Mouse (Mus musculus) forebrain, postnatal 0 days (tissue): Measurements from ENCODE around the gene Atxn7l2. TPM values are rescaled to one million over a fixed set of nuclear protein-coding genes. Genes with fewer than 3 reads are reported as not detected.

ENCODE experiments used
- ATAC-seq: fragments of 200-750 bp; cut with Nextera tagmentation; 2 replicates; pipeline ENCODE4 v1.8.0; 2017; ENCODE audit warnings: mild to moderate bottlenecking, moderate library complexity
- DNase-seq: peaks from one replicate; pipeline ENCODE4 v3.0.0-alpha.2; 2015
- H3K27ac ChIP-seq: fragments of 300-500 bp; sonication (generic); 2 replicates; pipeline ENCODE4 v1.5.1; 2014; ENCODE audit warnings: low read depth, mild to moderate bottlenecking, antibody characterized with exemption, low read length, moderate library complexity, mixed read lengths
- H3K27me3 ChIP-seq: fragments of 300-500 bp; sonication (generic); 2 replicates; pipeline ENCODE4 v1.6.1; 2014; ENCODE audit warnings: mild to moderate bottlenecking, low read length, mixed read lengths; ENCODE audit not compliant: insufficient read depth
- H3K36me3 ChIP-seq: fragments of 300-500 bp; sonication (generic); 2 replicates; pipeline ENCODE4 v1.6.1; 2014; ENCODE audit warnings: mild to moderate bottlenecking, moderate library complexity; ENCODE audit not compliant: insufficient read depth
- H3K4me1 ChIP-seq: fragments of 300-500 bp; sonication (generic); 2 replicates; pipeline ENCODE4 v1.6.1; 2014; ENCODE audit warnings: antibody characterized with exemption; ENCODE audit not compliant: insufficient read depth
- H3K4me2 ChIP-seq: fragments of 300-500 bp; sonication (generic); 2 replicates; pipeline ENCODE4 v1.6.1; 2014; ENCODE audit warnings: low read depth, mild to moderate bottlenecking, moderate library complexity
- H3K4me3 ChIP-seq: fragments of 300-500 bp; sonication (generic); 2 replicates; pipeline ENCODE4 v1.5.1; 2014; ENCODE audit warnings: low read depth, low read length, mixed read lengths
- H3K9ac ChIP-seq: fragments of 300-500 bp; sonication (generic); 2 replicates; pipeline ENCODE4 v1.6.1; 2014; ENCODE audit warnings: mild to moderate bottlenecking
- H3K9me3 ChIP-seq: fragments of 300-500 bp; sonication (generic); 2 replicates; pipeline ENCODE4 v1.6.1; 2016; ENCODE audit warnings: low read length
- CTCF ChIP-seq: sonication (generic); IDR thresholded peaks from 2 replicates; pipeline ENCODE4 v1.5.1; 2016; ENCODE audit warnings: antibody characterized with exemption, control low read depth, low read depth
- WGBS: fragments of 180-500 bp; shearing (Covaris S2); extraction: QIAGEN DNeasy Blood & Tissue Kit; methylation state at CpG from one replicate; pipeline ENCODE4 v1.1.7; 2014; 5-methylcytosine and 5-hydroxymethylcytosine counted together
- polyA plus RNA-seq: library from polyadenylated mRNA; unstranded; fragments of >200 nt; fragmentation: Nextera tagmentation; extraction: Ambion mirVana; gene quantifications from 2 replicates; pipeline ENCODE4 v1.2.1, GENCODE M21; 2015
- total RNA-seq: library from RNA; depleted of rRNA; stranded (reverse); fragments of >200 nt; gene quantifications from 2 replicates; pipeline ENCODE4 v1.2.3, GENCODE M21; 2014

Atxn7l2 gene
- total and polyA plus RNA-seq, 2 experiments from 2014 or later: 20.7 to 22.0 TPM

- Histone ChIP-seq H3K36me3 (peaks cover 51% of the 10 kb centered on the region), H3K4me3 (no peak overlapping the region), H3K4me2 (no peak overlapping the region), H3K9me3 (no peaks in the 10 kb centered on the region), H3K27me3 (no peaks in the 10 kb centered on the region), H3K4me1 (peaks cover 18% of the 10 kb centered on the region), H3K27ac (no peak overlapping the region), H3K9ac (no peak overlapping the region)
- no peak for ATAC-seq
- WGBS: 87% methylated on average over 11 of the region's 11 CpGs
- no peak for DNase-seq
- no peak for TF ChIP-seq CTCF
Observed at GRCm38 (mm10) chr3:108204470-108204869, 6.3 kb downstream of the Atxn7l2 start.

- Histone ChIP-seq H3K27ac (no peak overlapping the region), H3K4me2 (no peak overlapping the region), H3K4me3 (no peak overlapping the region), H3K9ac (no peak overlapping the region), H3K36me3 (peaks cover 56% of the 10 kb centered on the region), H3K4me1 (peaks cover 12% of the 10 kb centered on the region), H3K27me3 (no peaks in the 10 kb centered on the region), H3K9me3 (no peaks in the 10 kb centered on the region)
- 82% methylated on average over 11 of the region's 11 CpGs for WGBS
- DNase-seq: peak; percentile 65
- ATAC-seq: no peak
- TF ChIP-seq CTCF: peak; percentile 84
Observed at GRCm38 (mm10) chr3:108203621-108204325, 7.0 kb downstream of the Atxn7l2 start.

- WGBS: 94% methylated on average over 13 of the region's 13 CpGs
Observed at GRCm38 (mm10) chr3:108203212-108203611, 7.5 kb downstream of the Atxn7l2 start.

GRCm38 (mm10) chr3:108202506-108202905, 8.2 kb downstream of the Atxn7l2 start:
- Histone ChIP-seq H3K27me3 (no peaks in the 10 kb centered on the region), H3K36me3 (peaks cover 64% of the 10 kb centered on the region), H3K4me1 (peaks cover 6% of the 10 kb centered on the region), H3K9me3 (no peaks in the 10 kb centered on the region), H3K4me2 (no peak overlapping the region), H3K4me3 (no peak overlapping the region), H3K27ac (no peak overlapping the region), H3K9ac (no peak overlapping the region)
- no peak for ATAC-seq
- no peak for TF ChIP-seq CTCF
- DNase-seq: no peak

More at GRCm38 (mm10) chr3:108203212-108203611, 7.5 kb downstream of the Atxn7l2 start:
- DNase-seq (no peak), ATAC-seq (no peak)
- TF ChIP-seq CTCF: no peak
- Histone ChIP-seq H3K27me3 (no peaks in the 10 kb centered on the region), H3K4me1 (peaks cover 6% of the 10 kb centered on the region), H3K9ac (no peak overlapping the region), H3K4me3 (no peak overlapping the region), H3K36me3 (peaks cover 62% of the 10 kb centered on the region), H3K27ac (no peak overlapping the region), H3K4me2 (no peak overlapping the region), H3K9me3 (no peaks in the 10 kb centered on the region)

GRCm38 (mm10) chr3:108200329-108201323, 10.1 kb downstream of the Atxn7l2 start, which contains the start of gene Cyb561d1:
TSS of gene Cyb561d1 (minus strand) at chr3:108201212.
- peak; percentile 81 for ATAC-seq
- Histone ChIP-seq H3K4me3 (peak within 1 kb of the TSS; percentile 54), H3K9ac (peak within 1 kb of the TSS; percentile 68), H3K36me3 (peaks cover 52% of the 10 kb centered on the region), H3K9me3 (no peaks in the 10 kb centered on the region), H3K27me3 (no peaks in the 10 kb centered on the region), H3K4me2 (peak within 1 kb of the TSS; percentile 75), H3K27ac (peak within 1 kb of the TSS; percentile 83), H3K4me1 (peaks cover 17% of the 10 kb centered on the region)
- TF ChIP-seq CTCF: peak; percentile 72
- WGBS: 3% methylated on average over 44 of the region's 44 CpGs
- DNase-seq: peak; percentile 84

GRCm38 (mm10) chr3:108199231-108199630, 11.5 kb downstream of the Atxn7l2 start:
- Histone ChIP-seq H3K4me2 (no peak overlapping the region), H3K27ac (no peak overlapping the region), H3K36me3 (peaks cover 38% of the 10 kb centered on the region), H3K9ac (no peak overlapping the region), H3K4me1 (peaks cover 17% of the 10 kb centered on the region), H3K9me3 (no peaks in the 10 kb centered on the region), H3K4me3 (no peak overlapping the region), H3K27me3 (no peaks in the 10 kb centered on the region)
- ATAC-seq (no peak), DNase-seq (no peak)
- no peak for TF ChIP-seq CTCF
- 95% methylated on average over 6 of the region's 6 CpGs for WGBS
